Mouse (Mus musculus) gastrocnemius, postnatal 4 days (tissue): ENCODE results near the gene 1110017D15Rik. TPM values are rescaled to one million over a fixed set of nuclear protein-coding genes. Genes with fewer than 3 reads are reported as not detected.

ENCODE experiments used
- DNase-seq, 2 experiments: peaks; one replicate each; pipeline ENCODE4 v3.0.0; 2021 to 2022; ENCODE audit warnings: low spot score in 2 of 2, mixed read lengths in 2 of 2
- long read RNA-seq, 2 experiments: library from polyadenylated mRNA; stranded (forward); transcript quantifications; one replicate each; pipeline ENCODE4 v2.0.0; 2021
- total RNA-seq, 2 experiments: library from RNA; stranded (reverse); gene quantifications; 2 replicates each; pipeline ENCODE4 v1.2.3; 2021

Gene 1110017D15Rik
- total RNA-seq = under 1 TPM; 0.42 to 0.54 TPM
- long read RNA-seq, experiment 1 = 0 reads
- long read RNA-seq, experiment 2 = 0 reads

DNA sequence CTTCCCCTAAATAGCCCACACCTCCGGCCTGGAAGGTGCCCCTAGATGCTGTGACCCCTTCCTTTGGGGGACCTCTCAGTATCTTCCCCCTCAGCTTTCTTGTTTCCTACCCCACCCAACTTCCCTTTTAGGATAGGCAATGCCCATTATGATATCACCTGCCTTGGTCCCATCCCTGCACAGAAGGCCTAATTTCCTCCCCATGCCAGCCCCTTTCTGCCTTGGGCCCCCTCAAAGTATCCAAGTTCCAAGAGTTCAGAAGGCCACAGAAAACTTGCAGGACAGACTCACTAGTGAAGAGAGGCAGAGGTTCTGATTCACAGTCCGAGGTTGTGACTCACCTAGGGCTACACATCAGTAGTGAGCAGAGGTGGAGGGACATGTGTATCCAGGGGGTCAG lies at the start of gene 1110017D15Rik:
Gene 1110017D15Rik, minus strand, starts transcription at position 101 of the 400 bp plus-strand sequence.
- no peak for DNase-seq

DNA sequence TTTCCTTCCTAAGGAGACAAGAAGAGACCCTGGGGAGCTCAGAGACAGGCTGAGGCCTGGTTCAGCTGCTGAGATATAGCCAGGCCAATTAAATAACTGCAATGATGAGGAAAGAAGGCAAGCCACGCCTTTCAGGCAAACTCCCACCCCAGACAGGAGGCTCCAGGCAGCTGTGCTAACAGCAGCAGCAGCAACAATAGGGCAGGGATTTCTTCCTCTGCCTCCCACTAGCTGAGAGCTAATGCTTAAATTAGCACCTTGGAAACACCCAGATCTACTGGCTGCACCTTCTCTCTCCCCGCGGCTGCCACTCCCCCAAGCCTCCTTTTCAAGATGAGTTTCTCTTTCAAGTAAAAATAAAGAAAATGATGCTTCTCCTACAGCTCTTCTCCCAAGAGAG lies 49.0 kb upstream of the 1110017D15Rik start:
- DNase-seq = no peak

DNA sequence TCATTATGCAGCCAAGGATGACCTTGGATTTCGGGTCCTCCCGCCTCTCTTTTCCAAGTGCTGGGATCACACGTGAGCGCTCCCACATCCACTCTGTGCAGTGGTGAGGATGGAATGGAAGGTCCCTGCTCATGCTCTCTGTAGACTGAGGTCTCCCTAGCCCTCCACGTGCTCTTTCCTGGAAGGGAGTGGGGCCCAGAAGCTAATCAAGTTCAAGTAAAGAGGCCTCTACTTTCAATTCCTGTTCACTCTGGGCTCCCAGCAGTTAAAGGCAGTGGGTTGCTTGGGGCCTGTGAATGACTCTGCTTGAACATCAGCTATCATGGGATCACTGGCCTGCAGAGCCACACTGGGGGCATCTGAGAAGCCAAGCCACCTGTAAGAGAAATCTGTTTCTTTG lies 46.2 kb upstream of the 1110017D15Rik start:
- DNase-seq = no peak

DNA sequence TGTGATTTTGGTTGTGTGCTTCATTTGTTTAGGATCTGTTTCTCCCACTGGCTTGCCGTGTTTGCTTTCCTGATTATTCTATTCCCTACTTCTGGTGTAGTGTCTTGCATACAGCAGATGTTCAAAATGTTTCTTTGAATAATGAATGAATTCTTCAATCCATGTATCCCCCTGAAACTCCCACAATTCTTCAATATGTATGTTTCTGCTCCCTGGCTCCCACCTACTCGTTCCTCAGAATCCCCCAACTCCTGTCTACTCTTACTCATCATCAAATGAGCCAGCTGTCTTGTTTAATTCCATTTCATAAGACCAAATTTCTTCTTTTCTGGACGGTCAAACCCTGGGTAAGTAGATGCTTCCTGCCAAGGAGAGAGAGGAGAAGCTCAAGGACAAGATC lies 40.0 kb upstream of the 1110017D15Rik start:
- DNase-seq = no peak

DNA sequence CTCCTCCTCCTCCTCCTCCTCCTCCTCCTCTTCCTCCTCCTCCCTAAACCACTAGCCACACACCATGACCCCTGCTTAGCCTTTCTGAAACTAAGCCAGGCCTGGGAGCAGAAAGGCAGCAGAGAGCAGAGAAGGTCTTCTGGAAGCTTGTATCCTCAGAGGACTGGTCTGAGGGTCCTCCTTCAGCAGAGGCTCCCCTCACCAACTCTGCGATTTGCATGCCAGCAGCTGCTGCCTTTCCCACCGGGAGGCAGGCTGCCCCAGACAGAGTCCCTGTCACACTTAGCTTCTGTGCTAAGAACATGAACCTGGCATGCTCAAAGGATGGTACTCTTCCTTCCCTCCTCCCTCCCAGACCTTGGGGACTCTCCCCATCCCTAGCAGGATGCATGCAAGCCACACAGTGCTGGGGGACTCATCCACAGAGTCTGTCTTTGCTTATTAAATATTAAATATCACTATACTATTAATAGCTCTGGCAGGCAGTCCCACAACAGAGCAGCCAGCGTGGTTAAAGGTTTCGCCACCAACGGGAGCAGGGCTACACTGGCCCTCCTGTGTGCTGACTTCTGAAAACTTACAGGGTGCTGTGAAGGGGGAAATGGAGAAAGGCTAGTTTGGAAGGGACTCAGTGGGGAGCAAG lies 39.3 kb upstream of the 1110017D15Rik start:
- no peak for DNase-seq

DNA sequence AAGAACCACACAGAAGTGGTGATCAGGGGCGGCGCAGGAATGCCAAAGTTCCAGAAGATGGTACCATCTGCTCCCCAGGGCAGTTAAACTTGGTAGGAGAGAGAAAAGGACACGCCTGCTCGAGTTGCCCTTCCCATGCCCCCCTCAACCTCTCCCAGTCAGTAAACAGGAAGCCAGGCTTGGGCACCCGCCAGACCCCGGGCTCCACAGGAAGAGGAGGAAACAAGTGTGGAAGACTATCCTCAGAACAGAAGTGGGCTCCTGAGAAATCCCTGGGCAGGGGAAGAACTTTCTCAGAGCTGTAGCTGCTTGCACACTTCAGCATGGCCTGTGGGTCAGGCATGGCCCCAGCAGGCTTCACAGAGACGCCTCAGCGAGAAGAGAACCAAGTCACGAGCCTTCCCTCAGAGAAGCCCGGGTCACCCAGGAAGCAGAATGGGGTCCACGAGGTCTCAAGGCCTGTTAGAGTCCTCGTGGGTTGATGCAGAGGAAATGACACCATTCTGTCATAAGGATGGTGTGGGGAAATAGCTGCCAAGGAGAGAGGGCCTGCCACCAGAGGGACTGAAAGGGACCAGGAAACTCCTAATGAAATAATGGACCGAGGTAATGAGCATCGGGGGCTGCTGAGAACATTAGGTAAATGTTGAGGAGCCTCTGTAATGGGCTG lies 38.0 kb upstream of the 1110017D15Rik start:
- peak; percentile 26 to 65 for DNase-seq

DNA sequence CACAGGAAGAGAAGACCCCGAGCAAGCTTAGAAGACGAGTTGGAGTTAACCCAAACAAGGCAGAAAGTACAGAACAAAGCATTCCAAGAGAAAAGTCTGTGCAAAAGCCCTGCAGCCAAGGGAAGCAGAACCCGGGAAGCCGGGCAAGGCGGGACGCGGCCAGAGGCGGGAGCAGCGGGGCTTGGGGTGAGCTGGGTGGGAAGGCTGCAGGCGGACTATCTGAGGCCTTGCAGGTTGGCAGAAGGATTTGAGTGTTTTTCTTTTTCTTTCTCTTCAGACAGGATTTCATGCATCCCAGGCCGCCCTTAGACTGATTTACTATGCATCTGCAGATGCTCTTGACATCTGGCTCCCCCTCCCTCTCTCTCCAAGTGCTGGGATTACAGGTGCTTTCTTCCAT lies 36.0 kb upstream of the 1110017D15Rik start:
- no peak for DNase-seq

DNA sequence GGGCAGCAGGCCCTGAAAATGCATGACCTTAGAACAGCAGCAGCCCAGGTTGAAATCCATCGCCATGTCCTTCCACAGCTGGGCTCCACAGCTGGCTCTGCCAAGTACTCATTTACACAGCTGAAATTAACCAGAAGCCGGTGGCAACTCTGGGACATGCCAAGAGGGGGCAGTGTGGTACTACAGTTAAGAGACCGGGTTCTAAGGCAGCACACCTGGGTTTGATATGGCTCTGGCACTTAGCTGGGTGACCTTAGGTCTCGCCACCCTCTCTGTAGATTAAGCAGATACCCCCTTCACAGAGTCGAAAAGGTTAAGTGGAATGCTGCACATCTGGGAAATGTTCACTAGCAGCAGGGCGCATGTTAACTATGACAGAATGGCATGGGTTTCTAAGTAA lies 35.4 kb upstream of the 1110017D15Rik start:
- DNase-seq = peak in 1 of 2 experiments; percentile 60

DNA sequence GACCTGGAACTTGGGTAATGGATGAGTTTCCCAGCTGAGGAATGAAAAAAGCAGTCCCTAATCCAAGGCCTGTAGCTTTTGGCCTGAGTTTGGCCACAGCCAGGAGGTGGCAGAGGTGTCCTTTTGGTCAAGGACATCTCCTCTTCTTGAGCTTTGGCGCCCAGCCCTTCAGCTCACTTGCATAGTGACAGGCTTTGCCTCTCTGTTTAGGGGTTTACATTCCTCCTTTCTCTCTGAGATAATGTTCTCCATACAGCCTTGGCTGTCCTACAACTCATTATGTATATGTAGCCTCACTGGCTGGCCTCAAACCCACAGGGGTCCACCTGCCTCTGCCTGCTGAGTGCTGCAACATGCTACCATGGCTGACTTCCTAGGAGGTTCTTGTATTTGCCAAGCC lies 30.0 kb upstream of the 1110017D15Rik start:
- no peak for DNase-seq

DNA sequence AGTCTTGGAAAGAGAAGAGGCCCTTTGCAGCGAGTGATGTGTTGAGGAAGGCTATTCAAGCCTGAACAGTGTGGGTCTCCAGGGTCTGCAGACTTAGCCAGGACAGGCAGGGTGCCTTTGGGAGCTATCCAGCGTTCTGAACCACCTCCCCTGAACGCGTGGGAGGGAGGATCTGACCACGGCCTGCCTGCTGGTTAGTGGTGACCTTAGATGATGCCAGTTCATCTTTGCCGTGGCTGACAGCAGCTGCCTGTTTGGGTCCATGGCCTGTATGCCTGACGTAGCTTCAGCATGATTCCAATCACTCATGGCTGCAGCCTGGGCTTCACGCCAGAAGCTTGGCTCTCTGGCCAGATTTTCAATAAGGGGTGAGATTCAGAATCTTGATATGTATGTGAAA lies 28.9 kb upstream of the 1110017D15Rik start:
- peak in 1 of 2 experiments; percentile 29 for DNase-seq

DNA sequence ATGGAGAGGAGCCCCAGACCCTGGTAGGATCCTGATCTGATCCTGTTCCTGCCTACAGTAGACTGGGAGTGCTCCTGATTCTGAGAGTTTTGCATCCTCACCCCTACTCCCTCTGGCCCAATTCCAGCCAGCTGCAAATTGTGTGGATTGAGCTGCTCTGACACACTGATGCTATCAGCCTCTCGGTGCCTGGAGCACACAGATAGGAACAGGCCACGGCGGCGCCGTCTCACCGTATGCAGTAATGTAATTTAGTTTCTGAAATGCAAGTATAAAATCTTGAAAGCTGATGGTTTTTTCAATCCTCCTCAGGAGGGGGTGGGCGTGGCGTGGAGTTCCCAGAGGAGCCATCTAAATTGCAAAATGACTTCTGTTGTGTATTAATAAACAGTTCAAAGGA lies 25.0 kb upstream of the 1110017D15Rik start:
- no peak for DNase-seq

DNA sequence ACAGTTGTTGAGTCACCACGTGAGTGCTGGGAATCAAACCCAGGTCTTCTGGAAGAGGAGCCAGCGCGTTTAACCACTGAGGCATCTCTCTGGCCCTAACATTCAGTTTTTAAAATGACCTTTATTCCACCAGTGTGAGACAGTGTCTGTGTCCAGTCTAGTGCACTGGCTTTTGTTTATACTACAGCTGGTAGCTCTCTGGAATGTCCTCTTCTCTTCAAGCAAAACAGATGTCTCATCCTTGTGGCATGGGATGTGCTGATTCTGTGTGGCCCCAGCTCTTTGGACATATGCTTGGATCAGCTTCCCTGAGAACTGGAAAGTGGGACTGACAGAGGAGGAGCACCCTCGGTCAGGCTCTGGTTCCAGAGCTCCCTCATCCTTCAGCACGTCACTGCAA lies 17.7 kb upstream of the 1110017D15Rik start:
- DNase-seq = no peak

DNA sequence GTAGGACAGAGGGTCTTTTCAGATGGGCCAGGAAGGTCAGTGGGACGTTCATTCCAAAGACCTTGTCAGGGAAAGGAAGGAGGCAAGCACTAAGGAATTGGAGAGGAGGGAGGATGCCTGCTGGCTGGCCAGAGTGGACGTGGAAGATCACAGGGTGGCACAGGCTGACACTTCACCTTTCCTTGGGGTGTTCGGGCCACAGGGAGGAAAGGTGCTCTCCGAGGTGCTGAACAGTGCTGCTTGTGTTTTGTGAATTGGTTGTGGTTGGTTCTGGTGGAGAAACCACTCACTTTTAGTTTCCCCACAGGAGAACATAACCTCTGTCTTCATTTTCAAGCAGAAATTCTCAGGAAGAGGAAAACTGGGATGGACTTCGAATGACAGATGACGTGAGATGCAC lies 15.3 kb upstream of the 1110017D15Rik start:
- peak in 1 of 2 experiments; percentile 31 for DNase-seq

DNA sequence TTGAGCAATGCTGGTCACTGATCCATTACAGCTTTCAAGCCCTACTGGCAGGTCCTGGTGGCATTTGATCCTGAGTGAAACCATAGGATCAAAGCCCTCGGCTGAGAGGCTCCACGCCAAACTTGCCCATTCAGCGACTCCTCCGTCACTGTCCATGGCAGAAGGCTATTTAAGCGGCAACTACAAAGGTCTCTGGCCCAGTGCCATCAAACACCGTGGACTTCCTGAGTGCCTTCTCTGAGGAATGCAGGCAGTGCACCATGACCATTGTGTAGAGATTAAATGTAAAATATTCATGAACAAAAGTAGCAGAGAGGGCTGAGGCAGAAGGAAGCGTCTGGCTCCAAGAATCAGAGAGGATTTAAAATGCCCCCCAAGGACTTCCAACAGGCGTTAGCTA lies 10.9 kb upstream of the 1110017D15Rik start:
- DNase-seq = peak in 1 of 2 experiments; percentile 38

DNA sequence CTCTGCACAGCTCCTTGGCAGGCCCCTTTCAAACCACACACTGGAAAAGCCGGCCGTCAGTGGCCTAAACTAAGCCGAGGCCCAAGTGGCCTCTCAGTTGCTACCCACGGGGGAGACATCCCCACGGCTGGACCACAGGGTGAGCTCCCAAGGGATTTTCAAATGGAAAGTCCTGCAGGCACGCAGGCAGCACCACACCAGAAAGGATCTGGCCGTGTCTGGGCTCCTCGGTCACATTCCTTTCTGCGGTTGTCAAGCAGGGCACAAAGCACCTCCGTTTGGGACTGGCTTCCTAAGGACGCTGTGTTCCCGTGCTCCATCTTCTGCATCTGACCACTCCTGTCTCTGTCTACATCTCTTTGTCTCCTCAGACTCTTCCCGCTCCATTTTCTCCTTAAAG lies 9.9 kb upstream of the 1110017D15Rik start:
- DNase-seq = no peak

DNA sequence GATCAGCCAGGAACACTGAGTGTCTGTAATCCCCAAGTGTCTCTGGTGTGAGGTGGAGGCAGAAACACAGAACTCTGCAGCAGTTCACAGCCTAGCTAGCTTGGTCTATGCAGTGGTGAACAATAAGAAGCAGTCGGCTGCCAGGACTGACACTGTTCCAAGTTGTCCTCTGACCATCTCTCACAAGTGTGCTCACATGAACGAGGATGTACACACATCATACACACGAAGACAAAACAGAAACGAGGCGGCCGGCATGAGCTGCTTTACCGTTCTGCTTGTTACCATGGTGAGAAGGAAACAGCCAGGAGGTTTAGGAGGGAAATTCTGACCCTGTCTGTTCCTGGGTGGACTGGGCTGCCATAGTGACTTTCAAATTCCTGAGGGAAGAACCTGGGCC lies 9.4 kb upstream of the 1110017D15Rik start:
- no peak for DNase-seq

DNA sequence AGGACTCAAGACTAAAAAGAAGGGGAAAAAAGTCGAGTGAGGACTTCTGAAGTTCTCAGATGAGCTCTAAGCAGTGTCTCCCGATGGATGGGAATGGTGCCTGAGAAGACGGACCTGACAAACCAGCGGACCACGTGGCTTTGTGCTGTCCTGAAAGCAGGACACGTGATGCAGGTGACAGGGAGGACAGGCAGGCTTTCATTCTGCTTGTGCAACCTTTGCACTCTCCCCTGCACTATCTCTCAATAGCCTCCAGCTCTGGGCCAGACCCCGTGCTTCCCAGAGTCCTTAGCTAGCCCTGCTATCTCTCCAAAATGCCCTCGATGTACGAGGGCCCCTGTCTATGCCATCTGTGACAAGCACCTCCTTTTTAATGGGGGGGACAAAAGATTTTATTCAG lies 7.7 kb upstream of the 1110017D15Rik start:
- no peak for DNase-seq

DNA sequence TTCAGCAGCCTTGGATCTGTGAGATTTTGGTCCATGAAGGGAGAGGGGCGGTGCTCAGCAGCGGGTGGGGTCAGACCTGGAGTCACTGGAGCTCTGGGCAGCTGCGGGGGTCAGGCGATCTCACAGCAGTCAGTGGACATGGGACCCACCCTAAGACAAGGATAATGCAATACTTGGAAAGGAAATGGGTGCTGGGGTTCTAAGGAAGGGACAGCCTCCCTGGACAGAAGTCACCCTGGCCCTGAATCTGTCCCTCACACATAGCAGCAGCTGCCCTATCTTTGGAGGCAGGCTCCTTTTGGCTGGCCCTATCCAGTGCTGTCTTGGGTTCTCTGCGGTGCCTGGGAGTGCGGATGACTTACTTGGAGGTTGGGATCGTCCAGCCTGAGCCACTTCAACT lies 6.7 kb upstream of the 1110017D15Rik start:
- DNase-seq = no peak

DNA sequence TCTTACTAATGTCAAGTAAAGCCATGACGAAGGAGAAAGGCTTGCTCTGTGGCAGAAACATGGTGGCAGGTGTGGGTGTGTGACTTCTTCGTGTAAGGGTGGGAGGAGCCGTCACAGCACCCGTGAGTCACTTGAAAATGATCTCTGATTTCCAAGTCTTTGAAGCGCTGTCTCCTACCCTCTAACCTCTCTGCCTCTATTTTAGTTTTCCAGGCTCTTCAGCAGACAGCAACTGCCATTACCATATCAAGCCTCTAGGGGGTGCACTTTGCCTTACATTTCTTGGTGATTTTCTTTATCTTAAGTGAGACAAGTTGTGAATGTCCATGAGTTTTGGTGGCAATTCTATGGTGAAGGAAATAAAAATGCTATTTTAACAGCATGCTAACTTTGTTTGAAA lies 5.7 kb upstream of the 1110017D15Rik start:
- DNase-seq = no peak

DNA sequence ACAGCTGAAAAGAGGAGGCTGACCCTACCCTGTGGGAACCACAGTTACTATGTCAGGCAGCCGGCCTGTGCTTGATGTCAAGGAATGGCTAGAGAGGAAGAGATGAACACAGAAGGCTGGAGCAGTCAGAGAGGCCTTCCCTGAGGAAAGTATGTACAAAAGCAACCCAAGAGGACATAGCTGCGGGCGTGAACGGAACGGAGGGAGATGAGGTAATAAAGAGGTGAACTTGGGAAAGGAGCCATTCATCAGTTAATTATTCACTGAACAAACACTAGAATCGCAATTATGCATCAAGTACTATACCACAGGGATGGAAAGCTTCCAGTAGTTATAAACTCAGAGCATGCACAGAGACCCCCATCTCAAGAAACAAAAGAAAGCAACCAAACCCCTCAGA lies 5.0 kb upstream of the 1110017D15Rik start:
- no peak for DNase-seq

DNA sequence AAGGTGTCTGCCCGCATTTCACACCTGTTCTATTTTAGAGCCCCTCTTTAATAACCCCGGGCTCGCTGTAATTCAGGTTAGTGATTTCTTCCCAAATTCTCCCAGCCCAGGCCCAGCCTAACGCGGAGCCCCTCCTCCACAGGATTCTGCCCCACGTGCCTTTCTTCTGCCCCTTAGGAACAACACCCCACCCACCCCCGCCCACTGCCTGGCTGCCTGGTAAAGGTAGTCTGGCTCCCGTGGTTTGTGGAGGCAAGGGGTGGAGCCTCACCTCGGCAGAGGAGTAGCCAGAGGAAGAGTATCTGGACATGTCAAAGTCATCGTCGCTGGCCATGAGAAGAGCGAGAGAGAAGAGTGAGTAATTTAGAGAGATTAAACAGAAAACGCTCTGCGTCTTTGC lies 3.5 kb upstream of the 1110017D15Rik start:
- no peak for DNase-seq

DNA sequence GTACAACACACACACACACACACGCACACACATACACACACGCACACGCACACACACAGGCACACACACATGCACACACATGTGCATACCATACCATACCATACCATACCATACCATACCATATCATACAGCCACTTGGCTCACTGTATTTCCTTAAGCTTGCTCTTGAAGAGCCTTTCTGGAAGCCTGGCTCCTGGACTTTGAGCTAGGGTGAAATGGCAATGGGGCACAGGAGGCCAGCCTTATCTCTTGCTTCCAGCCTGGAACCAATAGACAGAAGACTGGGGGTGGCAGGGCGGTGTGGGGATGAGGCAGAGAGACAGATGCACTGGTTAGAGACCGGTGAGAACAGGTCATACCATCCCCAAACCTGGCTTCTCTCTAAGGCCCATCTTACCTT lies 2.1 kb upstream of the 1110017D15Rik start:
- DNase-seq = no peak

DNA sequence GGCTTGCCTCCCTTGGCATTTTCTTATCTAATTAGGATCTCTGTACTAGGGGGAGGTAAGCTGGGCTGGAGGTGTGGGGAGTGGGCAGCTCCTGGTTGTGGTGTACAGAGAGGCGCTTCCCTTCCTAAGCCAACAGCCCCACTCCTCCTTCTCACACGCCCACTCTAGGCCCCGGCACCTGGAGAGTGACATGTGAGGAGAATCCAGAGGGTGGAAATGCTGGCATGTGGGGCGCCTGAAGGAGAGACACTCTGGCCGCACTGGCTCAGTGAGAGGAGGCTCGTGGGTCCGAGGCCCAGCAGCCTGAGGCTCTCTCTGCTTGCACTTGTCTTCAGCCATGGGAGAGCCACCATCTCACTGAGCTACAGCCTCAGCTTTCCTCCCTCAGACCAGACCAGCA lies 1.2 kb upstream of the 1110017D15Rik start:
- DNase-seq = no peak
